Mouse (Mus musculus): ENCODE measurements at regions not wholly inside any gene's neighbourhood (a gene's known extent, or its start where the extent isn't known, plus 50 kb on each side); places are given as distances from the start of the nearest gene placed in this dataset.

DNA sequence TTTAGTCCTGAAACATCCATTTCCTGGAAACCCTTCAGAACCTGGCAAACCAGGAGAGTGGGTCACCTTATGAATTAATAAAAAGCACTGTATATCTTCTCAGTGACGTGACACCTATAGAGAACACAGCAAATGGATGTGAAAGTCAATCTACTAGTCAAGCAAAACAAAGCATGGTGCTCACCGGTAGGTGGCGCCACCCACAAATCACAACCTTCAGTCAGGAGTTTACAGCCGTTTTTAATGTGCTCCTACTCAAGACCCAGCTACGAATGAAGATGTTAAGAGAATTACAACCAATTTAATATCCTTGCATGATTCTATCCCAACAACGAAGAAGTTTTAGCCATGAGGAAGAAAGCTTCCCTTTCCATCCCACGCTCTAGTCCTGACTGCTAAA lies 136.6 kb upstream of the Map3k7 start:
- DNase-seq (ENCODE audit: low read depth), result peak; percentile 64

- no peak for DNase-seq (ENCODE audit: low read depth)
Observed at GRCm38 (mm10) chr4:31830241-31830640, 133.7 kb upstream of the Map3k7 start.

DNA sequence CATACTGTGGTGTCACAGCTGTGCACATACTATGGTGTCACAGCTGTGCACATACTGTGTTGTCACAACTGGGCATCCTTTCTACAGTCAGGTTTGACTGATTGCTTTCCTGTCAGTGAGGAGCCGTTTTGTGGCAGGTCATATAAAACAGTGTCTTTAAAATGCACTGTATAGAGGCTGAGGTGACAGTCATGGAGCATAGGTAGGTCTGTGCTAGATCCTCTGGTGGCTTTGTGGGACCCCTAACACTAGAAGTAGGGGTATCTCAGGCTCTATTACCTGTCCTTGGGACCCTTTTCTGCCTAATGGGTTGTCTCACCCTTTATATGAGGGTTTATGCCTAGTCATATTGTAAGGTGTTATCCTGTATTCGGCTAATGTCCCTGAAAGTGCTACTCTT lies 132.4 kb upstream of the Map3k7 start:
- no peak for DNase-seq (ENCODE audit: low read depth)

GRCm38 (mm10) chr4:31833828-31834227 lies 130.1 kb upstream of the Map3k7 start:
- DNase-seq (ENCODE audit: low read depth), result no peak

DNA sequence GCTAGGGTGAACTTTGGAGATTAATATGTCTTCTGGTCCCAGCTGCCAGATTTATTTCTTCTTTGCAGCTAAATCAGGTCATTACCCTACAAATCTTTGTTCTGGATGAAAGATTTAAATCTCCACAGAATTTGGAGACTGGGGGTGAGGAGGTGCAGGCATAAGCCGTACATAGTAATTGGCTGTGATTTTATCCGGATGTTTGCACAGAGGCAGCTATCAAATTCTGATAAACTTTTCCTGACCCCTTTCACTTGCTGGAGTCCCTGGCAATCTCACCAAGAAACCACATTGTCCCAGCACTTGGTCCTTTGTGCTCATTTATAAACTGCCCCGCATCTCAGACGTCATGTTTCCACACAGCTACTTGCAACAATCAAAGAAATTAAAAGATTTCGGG lies 128.8 kb upstream of the Map3k7 start:
- no peak for DNase-seq (ENCODE audit: low read depth)

- no peak for DNase-seq (ENCODE audit: low read depth)
Observed at GRCm38 (mm10) chr4:31838592-31838991, 125.3 kb upstream of the Map3k7 start.

DNA sequence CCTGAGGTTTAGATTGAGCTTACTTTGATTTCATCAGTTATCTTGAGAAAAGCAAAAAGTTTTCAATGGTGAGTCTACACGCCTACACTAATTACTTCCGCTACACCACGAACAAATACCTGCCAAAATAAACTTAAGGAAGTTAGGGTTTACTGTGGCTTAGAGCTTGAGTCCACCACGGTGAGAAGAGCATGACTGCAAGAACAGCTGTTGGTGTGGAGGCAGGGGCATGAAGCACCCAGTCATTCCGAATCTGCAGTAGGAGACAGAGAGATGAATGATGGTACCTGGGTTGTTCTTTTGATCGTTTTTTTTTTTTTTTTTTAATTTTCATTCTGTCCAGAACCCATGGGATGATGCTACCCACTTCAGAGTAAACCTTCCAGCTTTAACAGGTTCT lies 114.1 kb upstream of the Map3k7 start:
- no peak for DNase-seq (ENCODE audit: low read depth)

DNA sequence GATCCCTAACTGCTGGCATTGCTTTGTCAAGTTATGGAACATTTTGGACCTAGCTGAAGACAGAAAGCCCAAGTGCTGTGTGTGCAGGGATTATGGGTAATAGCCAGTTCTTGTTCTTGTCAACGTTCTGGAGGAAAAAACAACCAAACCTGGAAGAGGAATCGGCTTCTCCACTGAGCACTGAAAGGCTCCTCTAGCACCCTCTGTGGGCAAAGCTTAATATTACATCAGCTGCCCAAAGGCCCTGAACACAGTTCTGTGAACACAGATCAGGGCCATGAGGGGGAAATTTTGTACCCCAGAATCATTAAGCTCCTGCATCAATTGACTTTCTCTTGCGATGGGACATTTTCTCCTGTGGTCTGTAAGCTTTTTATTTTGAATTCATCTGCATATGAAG lies 112.9 kb upstream of the Map3k7 start:
- DNase-seq (ENCODE audit: low read depth), result peak; percentile 13

DNA sequence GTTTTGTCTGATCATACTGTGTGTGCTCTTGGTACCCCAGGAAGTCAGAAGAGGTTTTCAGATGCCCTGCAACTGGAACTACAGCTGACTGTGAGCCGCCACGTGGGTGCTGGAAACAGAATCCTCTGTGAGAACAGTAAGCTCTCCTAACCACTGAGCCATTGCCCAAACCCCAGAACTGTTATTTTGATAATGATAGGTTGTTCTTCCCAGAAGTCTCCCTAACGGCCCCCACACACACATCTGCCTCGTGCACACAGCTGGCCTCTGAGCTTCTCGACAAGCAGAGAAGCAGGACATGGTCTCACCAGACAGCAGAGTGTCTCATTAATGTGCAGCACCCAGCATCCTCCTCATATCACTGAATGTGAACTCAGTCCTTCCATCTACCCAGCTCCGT lies 110.0 kb upstream of the Map3k7 start:
- no peak for DNase-seq (ENCODE audit: low read depth)

GRCm38 (mm10) chr4:31860389-31860788 lies 103.5 kb upstream of the Map3k7 start:
- no peak for DNase-seq (ENCODE audit: low read depth)

DNA sequence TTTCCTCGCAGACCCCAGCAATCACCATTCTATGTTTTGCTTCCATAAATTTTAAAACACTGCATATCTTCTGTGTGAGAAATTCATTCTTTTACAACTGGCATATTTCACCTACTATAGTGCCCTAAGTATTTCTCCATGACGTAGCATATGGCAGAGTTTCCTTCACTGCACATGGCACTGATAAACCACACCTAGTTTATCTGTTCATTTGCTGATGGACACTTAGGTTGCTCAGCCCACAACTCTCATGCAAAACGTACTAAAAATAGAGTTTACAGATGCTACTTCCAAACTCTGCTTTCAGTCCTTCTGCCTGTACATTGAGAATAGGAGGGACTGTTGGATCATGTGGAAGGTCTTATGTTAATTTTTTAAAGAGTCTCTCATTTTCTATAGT lies 102.7 kb upstream of the Map3k7 start:
- no peak for DNase-seq (ENCODE audit: low read depth)

DNA sequence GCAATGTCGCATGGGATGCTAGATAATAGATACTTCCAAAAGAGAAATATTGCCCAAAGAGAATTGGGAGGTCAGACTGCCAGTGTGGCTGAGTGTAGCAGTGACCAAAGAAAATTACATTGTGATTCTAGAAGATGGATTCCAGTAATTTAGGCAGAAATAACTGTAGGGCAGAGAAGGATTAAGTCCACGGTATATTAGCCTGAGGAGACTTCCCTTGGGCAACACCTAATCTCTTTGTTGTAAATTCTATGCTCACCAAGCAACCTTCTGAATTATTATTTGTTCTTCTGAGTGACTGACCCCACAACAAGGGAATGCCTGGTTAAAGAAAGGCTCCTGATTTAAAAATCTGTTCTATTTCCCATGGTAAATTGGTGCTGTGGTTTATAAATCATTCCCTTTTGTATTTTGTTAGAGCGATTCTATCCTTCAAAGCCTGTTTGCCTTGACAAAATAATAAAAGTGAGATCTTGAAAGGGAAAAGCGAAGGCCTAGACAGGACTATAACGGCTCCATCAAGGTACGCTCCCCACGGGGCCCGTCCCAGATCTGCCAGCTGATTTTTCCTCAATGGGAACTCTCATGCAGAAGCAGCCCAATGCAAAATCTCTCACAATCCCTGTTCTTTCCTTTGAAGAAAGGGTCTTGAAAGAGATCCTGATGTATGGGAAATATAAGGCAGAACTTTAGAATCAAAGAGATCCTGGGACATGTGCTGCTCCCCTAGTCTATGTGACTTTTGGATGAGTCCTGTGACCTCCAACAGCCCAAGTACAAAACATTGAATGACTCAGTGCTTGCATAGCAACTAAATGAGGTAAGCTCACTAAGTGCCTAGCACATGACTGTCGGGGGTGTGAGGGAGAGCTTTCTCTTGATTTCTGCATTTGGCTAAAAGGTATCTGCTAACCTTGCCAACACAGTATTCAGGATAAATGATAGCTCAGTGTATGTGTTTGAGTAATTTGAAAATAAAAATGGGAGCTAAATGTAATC lies 90.6 kb upstream of the Map3k7 start:
- no peak for DNase-seq (ENCODE audit: low read depth)

DNA sequence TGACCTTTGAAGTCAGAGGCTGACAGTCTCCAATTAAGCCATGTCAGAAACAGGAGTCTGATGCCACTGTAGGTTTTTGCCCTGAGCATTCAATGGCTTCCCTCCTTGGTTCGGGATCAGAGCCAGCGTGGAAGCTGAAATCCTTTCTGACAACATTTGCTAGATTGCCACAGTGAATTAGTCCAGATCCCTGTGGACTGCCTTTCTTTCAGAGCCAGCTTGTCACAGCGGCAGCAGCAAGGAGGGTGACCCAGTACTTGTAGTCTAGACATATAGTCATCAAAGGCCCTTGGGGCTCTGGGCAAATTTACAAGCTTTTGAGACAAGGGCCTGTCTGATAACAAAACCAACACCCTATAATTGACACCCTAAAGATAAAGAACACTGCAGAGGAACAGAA lies 86.5 kb upstream of the Map3k7 start:
- no peak for DNase-seq (ENCODE audit: low read depth)

DNA sequence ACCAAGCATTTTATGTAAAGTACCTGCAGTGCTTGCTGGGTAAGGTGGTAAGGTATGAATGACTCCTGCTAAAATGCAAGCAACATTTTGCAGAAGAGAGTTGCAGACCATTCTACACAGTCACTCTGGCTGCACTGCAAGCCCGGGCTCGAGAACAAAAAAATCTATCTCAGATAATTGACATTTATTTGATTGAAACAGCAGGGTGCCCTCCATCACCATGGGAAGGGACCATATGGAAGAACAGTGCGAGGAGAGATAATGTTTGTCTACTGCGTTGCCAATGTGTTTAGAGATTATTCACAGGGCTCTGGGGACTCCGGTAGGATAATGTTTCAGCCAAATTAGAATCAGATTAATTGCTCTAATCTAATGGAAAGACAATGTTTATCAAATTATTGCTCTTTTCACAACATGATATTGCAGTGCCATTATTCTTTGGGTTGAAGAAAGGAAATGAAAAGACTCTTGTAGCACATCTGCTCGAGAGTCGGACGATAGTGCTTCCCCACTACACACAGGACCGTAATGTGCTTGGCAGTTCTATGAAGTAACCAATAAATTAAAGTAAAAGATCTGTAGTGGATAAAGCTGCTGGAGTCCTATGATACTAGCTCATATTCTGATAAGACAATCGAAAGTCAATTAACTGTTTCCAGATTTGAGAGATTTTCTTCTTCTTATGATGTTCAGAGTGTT lies 85.3 kb upstream of the Map3k7 start:
- no peak for DNase-seq (ENCODE audit: low read depth)

GRCm38 (mm10) chr4:31879192-31879585 lies 84.7 kb upstream of the Map3k7 start:
- no peak for DNase-seq (ENCODE audit: low read depth)

DNA sequence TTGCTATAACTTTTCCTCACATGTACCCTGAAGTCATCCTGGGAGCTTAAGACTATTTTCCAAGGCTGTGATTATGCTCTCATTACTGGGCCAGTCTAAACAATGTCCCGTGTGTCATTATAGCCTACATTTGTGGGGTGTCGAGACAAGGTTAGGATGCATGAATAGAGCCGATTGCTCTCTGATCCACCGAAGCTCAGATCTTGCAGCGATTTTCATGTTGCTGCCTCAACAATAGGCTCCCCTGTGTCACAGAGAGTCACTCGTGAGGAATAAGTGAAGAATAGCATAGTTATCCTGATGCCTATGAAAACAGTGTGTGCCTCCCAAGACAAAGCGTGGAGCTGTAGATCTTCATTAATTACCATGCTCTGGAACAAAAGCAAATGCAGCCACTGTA lies 83.7 kb upstream of the Map3k7 start:
- no peak for DNase-seq (ENCODE audit: low read depth)

- no peak for DNase-seq (ENCODE audit: low read depth)
Observed at GRCm38 (mm10) chr4:31889673-31890072, 74.2 kb upstream of the Map3k7 start.

- DNase-seq (ENCODE audit: low read depth), result no peak
Observed at GRCm38 (mm10) chr4:31909086-31909673, 54.7 kb upstream of the Map3k7 start.

Data from induced T-regulatory cell, adult 2 months (primary cell).